Mouse (Mus musculus) G1E (cell line): ENCODE measurements at regions not wholly inside any gene's neighbourhood (a gene's known extent, or its start where the extent isn't known, plus 50 kb on each side); places are given as distances from the start of the nearest gene placed in this dataset.

ENCODE experiments used
- CTCF ChIP-seq: IDR thresholded peaks from 2 replicates; pipeline ENCODE4 v1.5.1; 2012; ENCODE audit warnings: low read depth, low read length, inconsistent platforms, mixed read lengths
- GATA1 ChIP-seq: IDR thresholded peaks from 2 replicates; pipeline ENCODE4 v1.6.1; 2012; ENCODE audit warnings: borderline replicate concordance, low read length, inconsistent platforms, mixed read lengths
- TAL1 ChIP-seq: conservative IDR thresholded peaks from 2 replicates; pipeline ENCODE4 v1.6.1; 2012; ENCODE audit warnings: low read depth, low read length, inconsistent platforms, mixed read lengths

- TF ChIP-seq CTCF (no peak), GATA1 (no peak), TAL1 (no peak)
Observed at GRCm38 (mm10) chr3:21917228-21917910, 159.1 kb upstream of the Tbl1xr1 start.
